Mouse (Mus musculus) lung, embryonic 16.5 days (tissue): ENCODE measurements around the gene Gon4l. TPM values are rescaled to one million over a fixed set of nuclear protein-coding genes. Genes with fewer than 3 reads are reported as not detected.
A peak's percentile ranks its signal among the peaks of the same experiment; 100 is the strongest.

ENCODE experiments used
- ATAC-seq: fragments of 200-750 bp; cut with Nextera tagmentation; 2 replicates; pipeline ENCODE4 v1.8.0; 2017; ENCODE audit warnings: low read depth, mild to moderate bottlenecking, moderate library complexity
- H3K27ac ChIP-seq: fragments of 300-500 bp; sonication (generic); 2 replicates; pipeline ENCODE4 v1.5.1; 2014; ENCODE audit warnings: mild to moderate bottlenecking, control low read depth, low read length
- H3K27me3 ChIP-seq: fragments of 300-500 bp; sonication (generic); 2 replicates; pipeline ENCODE4 v1.6.1; 2014; ENCODE audit warnings: low read depth, low read length, mixed read lengths; ENCODE audit not compliant: control insufficient read depth, insufficient read depth
- H3K36me3 ChIP-seq: fragments of 300-500 bp; sonication (generic); 2 replicates; pipeline ENCODE4 v1.6.1; 2014; ENCODE audit warnings: low read length; ENCODE audit not compliant: control insufficient read depth, insufficient read depth
- H3K4me1 ChIP-seq: fragments of 300-500 bp; sonication (generic); replicated peaks from 2 replicates; pipeline ENCODE4 v1.6.1; 2014; ENCODE audit warnings: low read length, mixed read lengths; ENCODE audit not compliant: control insufficient read depth, insufficient read depth
- H3K4me2 ChIP-seq: fragments of 300-500 bp; sonication (generic); 2 replicates; pipeline ENCODE4 v1.6.1; 2014; ENCODE audit warnings: low read depth, low read length, control low read depth
- H3K4me3 ChIP-seq: fragments of 300-500 bp; sonication (generic); 2 replicates; pipeline ENCODE4 v1.5.1; 2014; ENCODE audit warnings: mild to moderate bottlenecking, low read length, control low read depth
- H3K9ac ChIP-seq: fragments of 300-500 bp; sonication (generic); 2 replicates; pipeline ENCODE4 v1.6.1; 2014; ENCODE audit warnings: low read length, control low read depth
- H3K9me3 ChIP-seq: fragments of 300-500 bp; sonication (generic); 2 replicates; pipeline ENCODE4 v1.6.1; 2016; ENCODE audit warnings: low read length; ENCODE audit not compliant: control insufficient read depth
- WGBS: fragments of 180-500 bp; shearing (Covaris S2); extraction: QIAGEN DNeasy Blood & Tissue Kit; methylation state at CpG from one replicate; pipeline ENCODE4 v1.1.7; 2014; 5-methylcytosine and 5-hydroxymethylcytosine counted together
- polyA plus RNA-seq: library from polyadenylated mRNA; unstranded; fragments of >200 nt; fragmentation: Nextera tagmentation; extraction: Ambion mirVana; gene quantifications from 2 replicates; pipeline ENCODE4 v1.2.1, GENCODE M21; 2015

Gon4l gene
- polyA plus RNA-seq, 1 experiment from 2014 or later = 10.0 TPM

GRCm38 (mm10) chr3:88905209-88905608, 70.2 kb downstream of the Gon4l start:
- peaks cover 57% of the 10 kb centered on the region for H3K36me3 ChIP-seq
- no peak for ATAC-seq
- no peaks in the 10 kb centered on the region for H3K9me3 ChIP-seq
- H3K27ac ChIP-seq = no peak overlapping the region
- H3K9ac ChIP-seq = no peak overlapping the region
- H3K4me1 ChIP-seq = no peaks in the 10 kb centered on the region
- H3K4me3 ChIP-seq = no peak overlapping the region
- H3K27me3 ChIP-seq = no peaks in the 10 kb centered on the region
- H3K4me2 ChIP-seq = no peak overlapping the region
- 80% methylated on average over 6 of the region's 6 CpGs for WGBS

GRCm38 (mm10) chr3:88905741-88906140, 70.7 kb downstream of the Gon4l start:
- ATAC-seq = no peak
- no peak overlapping the region for H3K4me2 ChIP-seq
- H3K9ac ChIP-seq = no peak overlapping the region
- no peak overlapping the region for H3K4me3 ChIP-seq
- H3K4me1 ChIP-seq = no peaks in the 10 kb centered on the region
- no peaks in the 10 kb centered on the region for H3K27me3 ChIP-seq
- no peaks in the 10 kb centered on the region for H3K9me3 ChIP-seq
- 84% methylated on average over 2 of the region's 2 CpGs for WGBS
- no peak overlapping the region for H3K27ac ChIP-seq
- peaks cover 62% of the 10 kb centered on the region for H3K36me3 ChIP-seq

- ATAC-seq = no peak
- no peaks in the 10 kb centered on the region for H3K9me3 ChIP-seq
- peaks cover 65% of the 10 kb centered on the region for H3K36me3 ChIP-seq
- no peak overlapping the region for H3K9ac ChIP-seq
- no peak overlapping the region for H3K4me2 ChIP-seq
- 86% methylated on average over 6 of the region's 6 CpGs for whole genome bisulfite sequencing
- no peaks in the 10 kb centered on the region for H3K27me3 ChIP-seq
- no peak overlapping the region for H3K27ac ChIP-seq
- H3K4me3 ChIP-seq = no peak overlapping the region
- H3K4me1 ChIP-seq = no peaks in the 10 kb centered on the region
Observed at GRCm38 (mm10) chr3:88906393-88907159, 71.5 kb downstream of the Gon4l start.

- H3K9ac ChIP-seq = no peak overlapping the region
- peak overlapping the region; percentile 87; the same call in 1 of the 2 replicates for H3K4me2 ChIP-seq
- H3K9me3 ChIP-seq = no peaks in the 10 kb centered on the region
- H3K4me3 ChIP-seq = no peak overlapping the region
- no peak overlapping the region for H3K27ac ChIP-seq
- H3K4me1 ChIP-seq = peaks cover 13% of the 10 kb centered on the region
- H3K36me3 ChIP-seq = peaks cover 30% of the 10 kb centered on the region
- 68% methylated on average over 7 of the region's 7 CpGs for WGBS
- H3K27me3 ChIP-seq = no peaks in the 10 kb centered on the region
- no peak for ATAC-seq
Observed at GRCm38 (mm10) chr3:88912585-88912984, 77.6 kb downstream of the Gon4l start.

- peak within 1 kb of the TSS; percentile 87 for H3K4me2 ChIP-seq
- peak within 1 kb of the TSS; percentile 76 for H3K4me3 ChIP-seq
- H3K9ac ChIP-seq = peak within 1 kb of the TSS; percentile 81
- WGBS = under 1% methylated on average over 61 of the region's 62 CpGs
- peak within 1 kb of the TSS; percentile 50 for H3K27ac ChIP-seq
- H3K27me3 ChIP-seq = no peaks in the 10 kb centered on the region
- peaks cover 13% of the 10 kb centered on the region for H3K4me1 ChIP-seq
- peaks cover 21% of the 10 kb centered on the region for H3K36me3 ChIP-seq
- H3K9me3 ChIP-seq = no peaks in the 10 kb centered on the region
- peak; percentile 98 for ATAC-seq
Observed at GRCm38 (mm10) chr3:88913511-88914383, 78.7 kb downstream of the Gon4l start, which contains the start of gene Msto1. Msto1 (minus strand) TSS chr3:88913999.

GRCm38 (mm10) chr3:88914384-88914810, 79.4 kb downstream of the Gon4l start:
- H3K36me3 ChIP-seq = peaks cover 17% of the 10 kb centered on the region
- H3K9ac ChIP-seq = peak overlapping the region; percentile 81
- H3K4me3 ChIP-seq = peak overlapping the region; percentile 76
- H3K9me3 ChIP-seq = no peaks in the 10 kb centered on the region
- WGBS = 23% methylated on average over 8 of the region's 8 CpGs
- peak overlapping the region; percentile 61 for H3K4me2 ChIP-seq
- peak overlapping the region; percentile 50 for H3K27ac ChIP-seq
- H3K27me3 ChIP-seq = no peaks in the 10 kb centered on the region
- peaks cover 13% of the 10 kb centered on the region for H3K4me1 ChIP-seq
- ATAC-seq = peak; percentile 22

GRCm38 (mm10) chr3:88918981-88919380, 84.0 kb downstream of the Gon4l start:
- Histone ChIP-seq H3K9me3 (no peaks in the 10 kb centered on the region), H3K27me3 (no peaks in the 10 kb centered on the region), H3K4me3 (no peak overlapping the region), H3K27ac (no peak overlapping the region), H3K36me3 (peaks cover 21% of the 10 kb centered on the region), H3K4me1 (peaks cover 6% of the 10 kb centered on the region), H3K4me2 (no peak overlapping the region), H3K9ac (no peak overlapping the region)
- 65% methylated on average over 13 of the region's 13 CpGs for WGBS
- no peak for ATAC-seq

GRCm38 (mm10) chr3:88921411-88921810, 86.4 kb downstream of the Gon4l start:
- 91% methylated on average over 9 of the region's 9 CpGs for WGBS
- no peak for ATAC-seq
- no peak overlapping the region for H3K27ac ChIP-seq

GRCm38 (mm10) chr3:88923989-88924591, 89.1 kb downstream of the Gon4l start:
- no peaks in the 10 kb centered on the region for H3K4me1 ChIP-seq
- 76% methylated on average over 8 of the region's 8 CpGs for WGBS
- ATAC-seq = no peak
- H3K9ac ChIP-seq = no peak overlapping the region
- no peaks in the 10 kb centered on the region for H3K9me3 ChIP-seq
- peaks cover 42% of the 10 kb centered on the region for H3K36me3 ChIP-seq
- no peak overlapping the region for H3K4me3 ChIP-seq
- no peak overlapping the region for H3K27ac ChIP-seq
- no peaks in the 10 kb centered on the region for H3K27me3 ChIP-seq
- no peak overlapping the region for H3K4me2 ChIP-seq

More at GRCm38 (mm10) chr3:88921411-88921810, 86.4 kb downstream of the Gon4l start:
- no peaks in the 10 kb centered on the region for H3K27me3 ChIP-seq
- peaks cover 28% of the 10 kb centered on the region for H3K36me3 ChIP-seq
- H3K9me3 ChIP-seq = no peaks in the 10 kb centered on the region
- no peaks in the 10 kb centered on the region for H3K4me1 ChIP-seq
- no peak overlapping the region for H3K9ac ChIP-seq
- no peak overlapping the region for H3K4me3 ChIP-seq
- no peak overlapping the region for H3K4me2 ChIP-seq
